Mouse (Mus musculus) kidney, adult 2 months (tissue): ENCODE results near the gene Homer3.

Source experiments
- CTCF ChIP-seq: fragments of 200-500 bp; conservative IDR thresholded peaks from 2 replicates; pipeline ENCODE4 v1.5.1; 2011; ENCODE audit warnings: low read depth, mild to moderate bottlenecking, control low read depth, low read length, moderate library complexity, mixed read lengths; ENCODE audit not compliant: insufficient read depth, insufficient read length
- POLR2A ChIP-seq: fragments of 200-500 bp; IDR thresholded peaks from one replicate; pipeline ENCODE4 v1.6.1; 2011; ENCODE audit warnings: low read depth, low read length, control low read depth

DNA sequence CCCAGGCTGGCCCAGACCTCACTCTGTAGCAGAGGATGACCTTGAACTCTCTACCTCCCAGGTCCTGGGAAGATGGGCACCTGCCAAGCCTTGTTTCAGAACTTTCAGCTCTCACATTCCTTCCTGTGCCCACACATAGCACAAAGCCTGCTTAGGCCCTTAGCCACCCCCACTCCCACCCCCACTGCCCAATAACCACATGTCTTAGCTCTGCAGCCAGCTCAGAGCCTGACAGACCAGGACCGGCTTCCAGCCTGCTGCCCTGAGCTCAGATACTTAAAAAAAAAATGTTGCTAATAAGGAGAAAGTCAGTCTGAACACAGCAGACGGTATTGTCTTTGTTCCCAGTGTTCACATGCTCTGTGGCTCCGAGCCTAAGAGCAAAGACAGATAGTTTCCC is 1.6 kb upstream of the Homer3 start:
- no peak for TF ChIP-seq POLR2A
- TF ChIP-seq CTCF: no peak
